In genomic region chr10:118501571-118501970, GRCm38 (mm10) we compare ENCODE assay signal across 24 mouse cellular contexts.
DNase-seq lines count a peak whose midpoint lies in the region; TF ChIP-seq lines count a peak whose summit lies in the region.
"Had no signal": no experiment of that assay in that cellular context is flagged by ENCODE, and none has a peak within 500 bp of the region (broad histone marks: within the 10 kb centered on the region; RNA-seq: fewer than 3 reads in every experiment).

No protein-coding gene starts in this region.

- peak overlapping the region; percentile 93 for H3K27ac ChIP-seq in bone marrow, adult 2 months (ENCODE audit: control insufficient read depth, insufficient read depth, low read depth, low read length, poor library complexity)
- H3K27ac ChIP-seq: embryonic facial prominence, embryonic 12.5 days; embryonic facial prominence, embryonic 15.5 days; heart, embryonic 15.5 days; hindbrain, embryonic 10.5 days; hindbrain, embryonic 14.5 days; hindbrain, postnatal 0 days had no signal

- peak; percentile 11; the same call in 1 of the 2 replicates for TF ChIP-seq POLR2A in bone marrow, adult 2 months (IDR thresholded peaks at IDR 0.05; ENCODE audit: borderline replicate concordance, control insufficient read depth, low read depth, low read length)

- no peaks in the 10 kb centered on the region for H3K27me3 ChIP-seq in splenic B cell, adult 2 months (ENCODE audit: control insufficient read depth, insufficient read depth, low read length, poor library complexity, severe bottlenecking)
- H3K27me3 ChIP-seq: embryonic facial prominence, embryonic 12.5 days; embryonic facial prominence, embryonic 15.5 days; heart, embryonic 12.5 days; heart, embryonic 15.5 days had no signal

- DNase-seq in spleen, adult 18-20 months, result peak; percentile 12 to 17
- no peak for DNase-seq in spleen, postnatal 4 days (ENCODE audit: low spot score in 2 of 2)
- DNase-seq in B cell, adult 2 months, result peak; percentile 64
- peak; percentile 68 for DNase-seq in splenic B cell, adult 2 months (ENCODE audit: low read depth, low spot score)
- DNase-seq in gastrocnemius, adult 18-20 months (ENCODE audit: low spot score), result no peak
- DNase-seq: adrenal gland, postnatal 10 days; adrenal gland, postnatal 36 days; cerebellum, adult 11 months; cerebellum, adult 2 months; cerebellum, adult 9-11 months; cerebellum, postnatal 25 days; forebrain, postnatal 0 days; gastrocnemius, postnatal 25 days; heart, adult 18-20 months; heart, postnatal 10 days; heart, postnatal 36 days had no signal

- TF ChIP-seq CTCF in bone marrow, adult 2 months (IDR thresholded peaks at IDR 0.05; ENCODE audit: control insufficient read depth, insufficient read depth, low read length), result no peak

- H3K36me3 ChIP-seq in splenic B cell, adult 2 months (ENCODE audit: control insufficient read depth, insufficient read depth, low read length, poor library complexity, severe bottlenecking), result no peaks in the 10 kb centered on the region
- H3K36me3 ChIP-seq: embryonic facial prominence, embryonic 12.5 days; embryonic facial prominence, embryonic 15.5 days; heart, embryonic 12.5 days; heart, embryonic 15.5 days; hindbrain, embryonic 10.5 days had no signal

- no peak overlapping the region for H3K4me3 ChIP-seq in bone marrow, adult 2 months (replicated peaks; ENCODE audit: control insufficient read depth, low read depth, low read length)
- H3K4me3 ChIP-seq: embryonic facial prominence, embryonic 12.5 days; embryonic facial prominence, embryonic 15.5 days; heart, embryonic 12.5 days; heart, embryonic 15.5 days; hindbrain, embryonic 10.5 days had no signal

- 58% methylated on average over 3 of the region's 3 CpGs for WGBS in bone marrow, adult 2 months

- H3K4me1 ChIP-seq in bone marrow, adult 2 months (ENCODE audit: control insufficient read depth, insufficient read depth, low read length), result peaks cover 2% of the 10 kb centered on the region; the same call in 1 of the 2 replicates
- H3K4me1 ChIP-seq: embryonic facial prominence, embryonic 12.5 days; embryonic facial prominence, embryonic 15.5 days; heart, embryonic 12.5 days; heart, embryonic 15.5 days had no signal

Comparison
In these comparisons a context has a peak if more than half of its experiments do, and no peak if none do; other contexts are left out.
1. DNase-seq: peak in spleen, adult 18-20 months (2 of 2), B cell, adult 2 months (2 of 2) and splenic B cell, adult 2 months (single experiment); none in spleen, postnatal 4 days (0 of 2) and gastrocnemius, adult 18-20 months (single experiment).